In genomic region chr11:103394604-103395003, GRCm38 (mm10) we compare ENCODE assay signal across 34 mouse cellular contexts.
"Had no signal": no experiment of that assay in that cellular context is flagged by ENCODE, and none has a peak within 500 bp of the region (broad histone marks: within the 10 kb centered on the region; RNA-seq: fewer than 3 reads in every experiment).

No protein-coding gene starts in this region.

- H3K4me3 ChIP-seq: heart, embryonic 12.5 days; heart, embryonic 13.5 days; heart, embryonic 15.5 days; hindbrain, embryonic 10.5 days; hindbrain, embryonic 12.5 days; hindbrain, embryonic 13.5 days; hindbrain, embryonic 15.5 days; intestine, embryonic 15.5 days; kidney, embryonic 15.5 days; layer of hippocampus, adult 2 months; left cerebral cortex, adult 2 months had no signal

- H3K27me3 ChIP-seq: heart, embryonic 12.5 days; heart, embryonic 13.5 days; heart, embryonic 15.5 days; hindbrain, embryonic 12.5 days; hindbrain, embryonic 13.5 days; hindbrain, embryonic 15.5 days; intestine, embryonic 15.5 days; kidney, embryonic 15.5 days had no signal

- H3K4me1 ChIP-seq: heart, embryonic 12.5 days; heart, embryonic 13.5 days; heart, embryonic 15.5 days; hindbrain, embryonic 10.5 days; hindbrain, embryonic 12.5 days; hindbrain, embryonic 13.5 days; hindbrain, embryonic 15.5 days; kidney, embryonic 15.5 days had no signal

- ATAC-seq: hindbrain, embryonic 16.5 days; hindbrain, postnatal 0 days; inflammation-experienced regulatory T-cells, adult 6 months; intestine, embryonic 15.5 days; intestine, embryonic 16.5 days; intestine, postnatal 0 days had no signal

- H3K9me3 ChIP-seq: heart, embryonic 12.5 days; heart, embryonic 13.5 days; heart, embryonic 15.5 days; hindbrain, embryonic 10.5 days; hindbrain, embryonic 12.5 days; hindbrain, embryonic 13.5 days; hindbrain, embryonic 15.5 days; intestine, embryonic 15.5 days; kidney, embryonic 15.5 days had no signal

- H3K9ac ChIP-seq: heart, embryonic 12.5 days; heart, embryonic 13.5 days; heart, embryonic 15.5 days; hindbrain, embryonic 12.5 days; hindbrain, embryonic 13.5 days; hindbrain, embryonic 14.5 days; hindbrain, embryonic 15.5 days; intestine, embryonic 15.5 days; kidney, embryonic 15.5 days had no signal

- DNase-seq: heart, postnatal 10 days; heart, postnatal 14 days; heart, postnatal 36 days; heart, postnatal 4 days; kidney, adult 11 months; kidney, adult 18-20 months; kidney, adult 2 months; kidney, adult 8-10 months; kidney, adult 9 months; kidney, postnatal 10 days; kidney, postnatal 14 days; kidney, postnatal 36 days; kidney, postnatal 4 days; layer of hippocampus, adult 9-11 months; layer of hippocampus, postnatal 36 days had no signal

- H3K4me2 ChIP-seq: heart, embryonic 11.5 days; heart, embryonic 12.5 days; heart, embryonic 13.5 days; heart, embryonic 15.5 days; hindbrain, embryonic 12.5 days; hindbrain, embryonic 13.5 days; hindbrain, embryonic 14.5 days; hindbrain, embryonic 15.5 days; intestine, embryonic 15.5 days; kidney, embryonic 15.5 days had no signal

- H3K27ac ChIP-seq: heart, embryonic 13.5 days; heart, embryonic 15.5 days; hindbrain, embryonic 10.5 days; hindbrain, embryonic 12.5 days; hindbrain, embryonic 13.5 days; hindbrain, embryonic 14.5 days; hindbrain, embryonic 15.5 days; hindbrain, postnatal 0 days; intestine, embryonic 15.5 days; kidney, embryonic 15.5 days; kidney, postnatal 0 days; layer of hippocampus, adult 2 months; left cerebral cortex, adult 2 months had no signal
